Mouse (Mus musculus) liver, postnatal 0 days (tissue): ENCODE data around the gene Gm11111.

Experiments
- CTCF ChIP-seq: sonication (generic); IDR thresholded peaks from 2 replicates; pipeline ENCODE4 v1.5.1; 2016; ENCODE audit warnings: antibody characterized with exemption, low read depth
- EP300 ChIP-seq: IDR thresholded peaks from 2 replicates; pipeline ENCODE4 v1.6.1; 2016; ENCODE audit warnings: antibody characterized with exemption, low read depth, mild to moderate bottlenecking

DNA sequence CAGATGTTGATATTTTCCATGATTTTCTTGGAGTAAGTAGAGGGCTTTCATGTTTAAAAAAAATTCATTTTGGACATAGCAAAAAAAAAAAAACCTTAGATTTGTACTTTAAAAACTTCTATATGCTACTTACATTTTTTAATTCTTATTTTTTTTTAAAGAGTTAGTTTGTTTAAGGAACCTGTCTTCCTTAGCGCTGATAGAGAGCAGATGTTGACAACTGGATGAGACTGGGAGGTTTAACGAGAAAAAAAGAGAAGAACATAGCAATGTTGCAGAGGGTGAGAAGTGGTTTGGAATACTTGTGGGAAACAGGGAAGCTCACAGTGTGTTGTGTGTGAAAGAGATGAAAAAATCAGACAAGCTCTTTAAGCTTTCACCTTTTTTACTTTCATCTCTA lies 32.4 kb upstream of the Gm11111 start:
- TF ChIP-seq EP300 (no peak), CTCF (no peak)
